Mouse (Mus musculus) lung, postnatal 0 days (tissue): ENCODE results near the gene Fam76b. TPM values are rescaled to one million over a fixed set of nuclear protein-coding genes. Genes with fewer than 3 reads are reported as not detected.

ENCODE experiments used
- ATAC-seq: fragments of 200-750 bp; cut with Nextera tagmentation; 2 replicates; pipeline ENCODE4 v1.8.0; 2017; ENCODE audit warnings: moderate library complexity
- DNase-seq: peaks from one replicate; pipeline ENCODE4 v3.0.0-alpha.2; 2016; ENCODE audit warnings: low spot score
- H3K27ac ChIP-seq: fragments of 300-500 bp; sonication (generic); 2 replicates; pipeline ENCODE4 v1.5.1; 2014; ENCODE audit warnings: antibody characterized with exemption, mild to moderate bottlenecking, low read length, mixed read lengths
- H3K27me3 ChIP-seq: fragments of 300-500 bp; sonication (generic); replicated peaks from 2 replicates; pipeline ENCODE4 v1.6.1; 2014; ENCODE audit warnings: low read length, mixed read lengths; ENCODE audit not compliant: insufficient read depth
- H3K36me3 ChIP-seq: fragments of 300-500 bp; sonication (generic); 2 replicates; pipeline ENCODE4 v1.6.1; 2014; ENCODE audit warnings: low read length, mixed read lengths; ENCODE audit not compliant: insufficient read depth
- H3K4me1 ChIP-seq: fragments of 300-500 bp; sonication (generic); 2 replicates; pipeline ENCODE4 v1.6.1; 2014; ENCODE audit warnings: antibody characterized with exemption, low read depth, low read length, mixed read lengths; ENCODE audit not compliant: insufficient read depth
- H3K4me2 ChIP-seq: fragments of 300-500 bp; sonication (generic); replicated peaks from 2 replicates; pipeline ENCODE4 v1.6.1; 2014; ENCODE audit warnings: low read depth, mild to moderate bottlenecking, low read length, moderate library complexity, mixed read lengths
- H3K4me3 ChIP-seq: fragments of 300-500 bp; sonication (generic); 2 replicates; pipeline ENCODE4 v1.5.1; 2014; ENCODE audit warnings: low read depth, low read length
- H3K9ac ChIP-seq: fragments of 300-500 bp; sonication (generic); replicated peaks from 2 replicates; pipeline ENCODE4 v1.6.1; 2014; ENCODE audit warnings: low read depth, mild to moderate bottlenecking
- H3K9me3 ChIP-seq: fragments of 300-500 bp; sonication (generic); 2 replicates; pipeline ENCODE4 v1.6.1; 2016; ENCODE audit warnings: low read length, mixed read lengths
- CTCF ChIP-seq: IDR thresholded peaks from 2 replicates; pipeline ENCODE4 v1.5.1; 2016; ENCODE audit warnings: antibody characterized with exemption, mild to moderate bottlenecking
- EP300 ChIP-seq: IDR thresholded peaks from 2 replicates; pipeline ENCODE4 v1.6.1; 2016; ENCODE audit warnings: antibody characterized with exemption, mild to moderate bottlenecking, control low read depth
- WGBS: fragments of 180-500 bp; shearing (Covaris S2); extraction: QIAGEN DNeasy Blood & Tissue Kit; methylation state at CpG from one replicate; pipeline ENCODE4 v1.1.7; 2014; 5-methylcytosine and 5-hydroxymethylcytosine counted together
- polyA plus RNA-seq: library from polyadenylated mRNA; unstranded; fragments of >200 nt; fragmentation: Nextera tagmentation; extraction: Ambion mirVana; gene quantifications from 2 replicates; pipeline ENCODE4 v1.2.1, GENCODE M21; 2015

Gene Fam76b
- polyA plus RNA-seq, 1 experiment from 2014 or later = 17.7 TPM

GRCm38 (mm10) chr9:13880761-13881160, 53.2 kb downstream of the Fam76b start:
- Histone ChIP-seq H3K4me2 (no peak overlapping the region), H3K4me1 (no peaks in the 10 kb centered on the region), H3K4me3 (no peak overlapping the region), H3K27me3 (no peaks in the 10 kb centered on the region), H3K9ac (no peak overlapping the region), H3K27ac (no peak overlapping the region), H3K36me3 (no peaks in the 10 kb centered on the region), H3K9me3 (no peaks in the 10 kb centered on the region)
- 31% methylated on average over 1 of the region's 1 CpGs for WGBS
- no peak for ATAC-seq
- no peak for DNase-seq
- TF ChIP-seq CTCF = no peak
- TF ChIP-seq EP300 = no peak

- no peak for DNase-seq
- WGBS = 5% methylated on average over 2 of the region's 2 CpGs
- H3K27ac ChIP-seq = no peak overlapping the region
- no peak overlapping the region for H3K4me2 ChIP-seq
- H3K4me3 ChIP-seq = no peak overlapping the region
- H3K27me3 ChIP-seq = no peaks in the 10 kb centered on the region
- no peak overlapping the region for H3K9ac ChIP-seq
- no peaks in the 10 kb centered on the region for H3K4me1 ChIP-seq
- H3K9me3 ChIP-seq = no peaks in the 10 kb centered on the region
- H3K36me3 ChIP-seq = no peaks in the 10 kb centered on the region
- TF ChIP-seq CTCF = no peak
- no peak for TF ChIP-seq EP300
- ATAC-seq = no peak
These were observed 55.0 kb downstream of the Fam76b start for GRCm38 (mm10) chr9:13882478-13882877.

GRCm38 (mm10) chr9:13888981-13889380, 61.5 kb downstream of the Fam76b start:
- Histone ChIP-seq H3K4me3 (no peak overlapping the region), H3K27me3 (no peaks in the 10 kb centered on the region), H3K27ac (no peak overlapping the region), H3K9me3 (no peaks in the 10 kb centered on the region), H3K4me2 (no peak overlapping the region), H3K4me1 (no peaks in the 10 kb centered on the region), H3K9ac (no peak overlapping the region), H3K36me3 (no peaks in the 10 kb centered on the region)
- DNase-seq (no peak), ATAC-seq (no peak)
- 63% methylated on average over 5 of the region's 5 CpGs for WGBS
- no peak for TF ChIP-seq EP300
- no peak for TF ChIP-seq CTCF

- Histone ChIP-seq H3K9me3 (no peaks in the 10 kb centered on the region), H3K36me3 (no peaks in the 10 kb centered on the region), H3K27me3 (no peaks in the 10 kb centered on the region), H3K4me2 (no peak overlapping the region), H3K4me3 (no peak overlapping the region), H3K4me1 (no peaks in the 10 kb centered on the region), H3K9ac (no peak overlapping the region), H3K27ac (no peak overlapping the region)
- 8% methylated on average over 9 of the region's 9 CpGs for WGBS
- ATAC-seq (peak; percentile 91), DNase-seq (peak; percentile 84)
- TF ChIP-seq CTCF = peak; percentile 96
- no peak for TF ChIP-seq EP300
These were observed 62.1 kb downstream of the Fam76b start for GRCm38 (mm10) chr9:13889657-13890056.

- TF ChIP-seq EP300 (no peak), CTCF (peak; percentile 35)
- no peaks in the 10 kb centered on the region for H3K27me3 ChIP-seq
- H3K4me2 ChIP-seq = no peak overlapping the region
- H3K9ac ChIP-seq = no peak overlapping the region
- no peaks in the 10 kb centered on the region for H3K9me3 ChIP-seq
- ATAC-seq (peak; percentile 90), DNase-seq (peak; percentile 72)
- H3K36me3 ChIP-seq = no peaks in the 10 kb centered on the region
- H3K27ac ChIP-seq = no peak overlapping the region
- WGBS = 30% methylated on average over 5 of the region's 5 CpGs
- H3K4me1 ChIP-seq = no peaks in the 10 kb centered on the region
- no peak overlapping the region for H3K4me3 ChIP-seq
These were observed 62.7 kb downstream of the Fam76b start for GRCm38 (mm10) chr9:13890171-13890570.

- no peaks in the 10 kb centered on the region for H3K36me3 ChIP-seq
- no peak overlapping the region for H3K27ac ChIP-seq
- H3K4me1 ChIP-seq = no peaks in the 10 kb centered on the region
- no peak overlapping the region for H3K4me2 ChIP-seq
- H3K9ac ChIP-seq = no peak overlapping the region
- no peaks in the 10 kb centered on the region for H3K27me3 ChIP-seq
- TF ChIP-seq EP300 = no peak
- TF ChIP-seq CTCF = peak; percentile 47
- H3K9me3 ChIP-seq = no peaks in the 10 kb centered on the region
- 94% methylated on average over 6 of the region's 6 CpGs for WGBS
- no peak for ATAC-seq
- H3K4me3 ChIP-seq = no peak overlapping the region
- DNase-seq = no peak
These were observed 64.4 kb downstream of the Fam76b start for GRCm38 (mm10) chr9:13891888-13892287.

- DNase-seq = no peak
- Histone ChIP-seq H3K9me3 (no peaks in the 10 kb centered on the region), H3K4me2 (no peak overlapping the region), H3K4me3 (no peak overlapping the region), H3K4me1 (no peaks in the 10 kb centered on the region), H3K36me3 (no peaks in the 10 kb centered on the region), H3K9ac (no peak overlapping the region), H3K27ac (no peak overlapping the region), H3K27me3 (no peaks in the 10 kb centered on the region)
- TF ChIP-seq CTCF (no peak), EP300 (no peak)
- WGBS = 41% methylated on average over 4 of the region's 4 CpGs
- no peak for ATAC-seq
These were observed 65.5 kb downstream of the Fam76b start for GRCm38 (mm10) chr9:13893044-13893443.
